Mouse (Mus musculus): Measurements from ENCODE around the gene Mthfs.

Gene Mthfs

DNA sequence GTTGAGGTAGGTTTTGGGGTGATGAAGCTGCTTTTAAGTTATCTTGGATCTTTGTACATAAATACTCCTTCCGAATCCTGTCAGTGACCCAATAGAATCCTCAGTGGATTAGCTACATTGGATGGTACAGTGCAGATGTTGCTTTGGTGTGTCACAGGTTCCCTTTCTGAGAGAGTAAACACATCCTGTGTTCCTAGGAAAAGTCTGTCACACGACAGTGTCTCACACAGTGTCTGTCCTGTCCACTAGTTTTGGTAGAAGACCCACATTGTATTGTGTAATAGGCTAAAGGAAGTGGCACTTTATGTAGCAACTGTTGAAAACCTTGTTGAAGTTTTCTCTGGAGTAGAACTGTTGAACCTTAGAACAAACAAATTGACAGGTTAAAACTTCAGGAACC is 42.9 kb downstream of the Mthfs start:
- no peak for DNase-seq (ENCODE audit: low spot score)

DNA sequence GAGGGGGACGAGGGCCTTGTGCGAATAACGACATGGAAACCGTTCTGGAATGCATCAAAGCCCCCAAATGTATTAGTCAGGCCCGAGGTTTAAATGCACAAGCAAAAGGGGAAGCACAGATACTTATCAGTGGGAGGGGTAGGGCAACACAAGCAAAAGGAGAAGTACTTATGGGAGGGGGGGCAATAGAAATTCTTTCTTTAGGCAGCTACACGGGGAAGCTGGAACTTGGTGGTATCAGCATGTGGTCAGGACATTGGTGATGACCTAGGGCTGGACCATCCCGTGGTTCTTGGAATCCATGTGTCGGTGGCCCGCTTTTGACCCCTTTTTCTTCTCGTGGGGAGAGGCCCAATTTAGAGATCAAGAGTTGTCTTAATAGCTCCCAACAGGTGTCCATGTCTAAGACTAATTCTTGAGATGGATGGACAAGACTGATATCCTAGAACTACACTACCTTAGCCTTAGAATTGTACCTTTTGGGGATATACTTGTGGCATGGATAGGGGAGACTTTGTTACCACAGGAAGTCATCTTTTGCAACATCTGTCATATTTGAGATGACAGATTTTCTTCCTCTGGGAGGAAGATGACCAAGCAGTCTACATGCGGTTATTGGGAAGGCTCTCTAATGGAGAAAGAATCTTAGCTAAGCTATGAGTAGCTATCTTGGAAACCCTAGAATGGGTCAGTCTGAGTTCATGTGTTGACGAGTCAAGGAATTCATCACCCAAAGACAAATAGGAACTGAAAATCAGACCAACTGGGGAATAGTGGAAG is 46.3 kb downstream of the Mthfs start:
- no peak for DNase-seq (ENCODE audit: low spot score)

DNA sequence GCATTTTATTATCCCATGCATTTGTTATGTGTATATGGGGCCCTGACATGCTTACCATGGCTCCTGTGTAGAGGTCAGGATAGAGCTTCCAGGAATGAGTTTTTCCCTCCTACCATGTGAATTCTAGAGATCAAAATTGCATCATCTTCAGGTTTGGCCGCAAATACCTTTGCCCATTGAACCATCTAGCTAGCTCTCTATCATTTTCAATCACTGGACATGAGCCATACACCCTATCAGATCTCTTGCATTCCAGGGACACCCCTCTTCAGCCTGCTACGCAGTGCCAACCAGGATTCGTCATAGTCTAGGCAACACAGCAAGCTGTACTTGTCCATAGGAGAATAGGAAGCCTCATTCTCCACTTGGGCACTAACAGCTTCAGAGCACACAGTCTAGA is 53.5 kb downstream of the Mthfs start:
- no peak for DNase-seq (ENCODE audit: low spot score)

DNA sequence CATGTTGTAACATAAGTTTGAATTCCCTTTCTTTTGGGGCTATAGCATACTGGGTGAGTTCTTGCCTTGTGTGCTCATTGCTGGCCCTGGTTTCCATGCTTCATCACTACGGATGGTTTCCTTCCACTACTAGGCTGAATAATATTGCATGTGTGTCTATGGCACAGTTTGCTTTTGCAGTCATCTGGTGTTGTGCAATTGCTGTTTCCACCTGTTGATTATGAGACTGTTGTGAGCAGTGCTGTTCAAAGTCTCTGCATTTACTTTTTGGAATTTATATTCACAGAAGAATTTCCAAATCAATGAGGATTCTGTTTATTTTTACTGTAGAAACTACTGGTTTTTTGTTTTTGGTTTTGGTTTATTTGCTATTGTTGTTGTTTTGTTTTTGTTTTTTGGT is 54.1 kb downstream of the Mthfs start:
- no peak for DNase-seq (ENCODE audit: low spot score)

DNA sequence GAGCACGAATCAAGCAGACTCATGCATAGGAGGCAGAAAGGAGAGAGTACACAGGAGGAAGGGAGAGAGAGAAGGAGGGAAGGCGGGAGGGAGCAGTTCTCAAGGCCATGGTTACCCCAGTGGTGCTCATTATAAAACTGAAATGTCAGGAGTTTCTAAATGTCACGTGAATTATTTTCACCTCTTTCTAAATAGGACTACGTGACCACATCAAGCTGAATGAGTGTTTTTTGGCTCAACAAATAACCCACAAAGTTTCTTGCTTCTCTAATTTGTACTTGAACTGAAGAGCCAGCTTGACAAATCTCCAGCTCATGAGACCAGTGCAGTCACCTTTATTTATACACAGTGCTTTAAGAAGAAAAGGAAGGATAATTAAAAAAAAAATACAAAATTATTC is 56.6 kb downstream of the Mthfs start:
- DNase-seq (ENCODE audit: low spot score), result no peak

DNA sequence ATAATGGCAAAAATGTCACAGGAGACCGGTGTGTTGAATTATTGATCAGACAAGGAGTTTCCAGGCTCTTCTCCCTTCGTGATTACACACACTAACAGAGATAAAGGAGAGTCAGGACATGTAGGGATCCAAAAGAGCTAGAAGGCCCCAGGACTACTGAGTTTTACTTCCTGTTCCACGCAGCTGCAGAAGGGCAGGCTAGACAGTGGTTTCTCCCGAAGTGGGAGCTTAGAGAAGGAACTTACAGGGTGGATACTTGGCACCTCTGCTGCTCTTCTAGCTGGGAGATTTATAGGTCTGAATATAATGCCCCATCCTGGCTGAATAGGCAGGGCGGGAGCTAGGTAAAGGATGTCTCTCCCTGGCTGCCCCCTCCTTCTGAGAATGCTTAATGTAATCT is 57.1 kb downstream of the Mthfs start:
- no peak for DNase-seq (ENCODE audit: low spot score)

DNA sequence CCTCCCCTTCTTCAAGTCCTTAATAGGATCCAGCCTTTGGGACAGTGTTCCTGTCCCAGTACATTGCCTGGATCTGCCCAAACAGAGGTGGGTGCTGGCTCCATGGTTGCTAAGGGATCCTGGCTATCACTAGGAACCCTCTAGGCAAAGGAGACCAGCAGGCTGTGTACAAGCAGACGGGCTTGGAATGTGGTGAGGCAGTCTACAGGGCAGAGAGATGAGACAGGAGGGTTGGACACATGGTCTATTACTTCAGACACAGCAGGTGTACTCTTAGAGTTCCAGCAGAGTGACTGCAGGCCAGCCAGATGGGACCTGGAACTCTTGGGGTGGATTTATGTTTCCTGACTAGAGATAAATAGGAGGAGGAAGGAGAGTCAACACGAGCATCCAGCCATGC is 59.9 kb downstream of the Mthfs start:
- no peak for DNase-seq (ENCODE audit: low spot score)

DNA sequence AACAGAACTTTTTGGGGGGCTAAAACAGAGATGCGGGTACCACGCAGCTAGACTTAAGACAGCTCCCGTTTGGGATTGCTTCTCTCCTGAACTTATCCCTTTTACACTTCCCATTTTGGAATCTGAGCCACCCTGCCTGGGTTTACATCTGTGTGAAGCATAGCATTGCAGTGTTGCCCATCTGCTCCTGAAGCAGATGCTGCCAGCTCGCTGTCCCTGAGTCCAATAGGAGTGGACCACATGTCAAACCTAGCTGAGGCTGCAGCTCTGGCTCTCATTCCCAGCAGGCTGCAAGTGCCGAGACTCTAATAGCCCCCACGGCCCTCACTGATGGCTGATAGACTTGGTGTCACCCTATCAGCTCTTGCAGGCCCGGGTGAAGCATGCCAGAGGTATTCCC is 63.3 kb downstream of the Mthfs start:
- DNase-seq (ENCODE audit: low spot score), result no peak

DNA sequence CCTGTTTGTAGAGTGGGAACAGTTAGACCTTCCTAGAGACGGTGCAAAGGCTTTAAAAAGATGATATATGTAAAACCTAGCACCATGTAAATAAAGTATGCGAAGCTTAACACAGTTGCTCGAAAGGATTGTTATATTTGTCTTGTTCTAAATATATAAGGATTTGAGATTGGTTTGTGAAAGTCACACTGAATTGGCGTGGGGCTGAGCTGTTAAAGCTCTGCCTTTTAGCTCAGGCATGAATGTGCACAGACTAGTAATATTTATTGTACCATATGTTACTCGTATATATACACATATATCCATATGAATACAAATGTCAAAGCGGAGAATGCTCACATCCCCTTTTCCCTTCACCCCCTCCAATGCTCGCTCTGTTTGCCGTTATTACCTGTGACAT is 67.7 kb downstream of the Mthfs start:
- no peak for DNase-seq (ENCODE audit: low spot score)

DNA sequence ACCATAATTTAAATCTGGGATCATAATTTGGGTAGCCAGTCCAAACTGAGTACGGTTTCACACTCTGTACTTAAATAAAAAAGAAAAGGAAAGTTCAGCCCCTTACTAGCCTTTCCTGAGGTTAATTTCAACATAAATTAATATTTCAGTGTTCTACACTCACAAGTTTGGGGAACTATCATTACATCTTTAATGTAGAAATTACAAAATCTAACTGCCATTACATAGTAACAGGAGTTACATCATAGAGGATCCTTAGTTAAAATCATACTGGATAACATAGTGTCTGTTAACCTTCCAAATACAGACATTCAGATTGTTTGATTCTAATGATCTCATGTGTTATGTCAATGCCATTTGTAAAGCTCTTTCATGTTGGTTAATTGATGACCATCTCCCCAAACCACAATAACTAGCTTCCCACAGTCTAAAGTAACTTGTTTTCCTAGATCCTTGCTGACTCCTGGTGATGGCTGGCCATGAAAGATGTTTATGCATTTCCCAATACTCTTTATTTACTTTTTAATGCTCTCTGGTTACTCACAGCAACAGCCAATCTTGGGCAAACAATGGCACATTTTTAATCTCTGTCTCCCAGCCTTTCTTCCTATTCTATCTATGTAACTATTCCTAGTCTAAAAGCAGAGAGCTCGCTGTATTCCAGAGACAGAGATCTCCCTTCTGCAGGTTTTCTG is 72.0 kb downstream of the Mthfs start:
- no peak for DNase-seq (ENCODE audit: low spot score)

DNA sequence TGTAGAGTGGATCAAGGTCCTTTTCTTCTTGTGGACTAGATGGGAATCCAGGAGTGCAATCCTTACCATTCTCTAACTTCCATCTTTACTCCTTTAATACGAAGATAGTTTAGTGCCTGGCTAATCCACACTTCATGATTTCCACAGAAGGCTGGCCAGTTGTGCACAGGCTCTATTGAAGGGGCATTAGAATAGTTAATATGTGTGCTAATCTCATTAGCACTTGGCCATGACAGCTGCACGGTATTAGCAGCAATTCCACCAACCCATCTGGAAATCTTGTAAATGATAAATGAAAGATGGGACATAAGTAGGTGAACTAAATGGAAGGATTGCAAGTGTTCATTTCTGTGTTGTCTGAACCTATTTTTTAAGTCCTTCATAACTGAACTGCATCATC is 77.6 kb downstream of the Mthfs start:
- no peak for DNase-seq (ENCODE audit: low spot score)

DNA sequence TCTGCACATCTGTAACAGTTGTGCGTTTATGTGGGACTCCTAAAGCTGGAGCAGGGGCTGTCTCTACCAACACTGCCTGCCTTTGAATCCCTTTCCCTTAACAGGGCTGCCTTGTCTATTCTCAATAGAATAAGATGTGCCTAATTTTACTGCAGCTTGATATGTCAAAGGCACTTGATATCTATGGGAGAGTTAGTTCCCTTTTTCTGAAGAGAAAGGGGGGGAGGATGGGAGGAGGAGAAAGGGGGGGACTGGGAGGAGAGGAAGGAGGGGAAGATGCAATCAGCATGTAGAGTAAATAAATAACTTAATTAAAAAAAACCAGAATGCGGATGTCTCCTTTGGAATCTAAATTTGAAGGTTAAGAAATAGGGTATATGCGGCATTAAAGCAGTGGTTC is 82.9 kb downstream of the Mthfs start:
- DNase-seq (ENCODE audit: low spot score), result no peak

DNA sequence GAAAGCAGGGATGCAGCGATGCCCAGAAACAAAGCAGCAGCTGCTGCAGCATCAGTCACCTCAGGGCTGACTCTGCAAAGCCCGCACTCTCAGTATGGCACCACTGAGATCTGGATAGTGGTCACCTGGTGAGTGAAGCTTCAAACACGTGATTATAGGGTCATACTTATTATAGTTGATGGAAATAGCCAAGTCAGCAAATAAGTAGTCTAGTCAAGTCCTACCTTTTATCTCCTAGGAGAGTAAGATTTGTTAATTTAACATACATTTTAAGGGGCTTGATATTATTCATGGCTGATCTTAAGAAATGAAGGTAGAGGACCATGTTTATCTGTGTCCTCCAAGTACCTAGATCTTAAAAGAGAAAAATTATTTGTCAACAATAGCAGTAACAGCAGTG is 83.6 kb downstream of the Mthfs start:
- DNase-seq (ENCODE audit: low spot score), result no peak

DNA sequence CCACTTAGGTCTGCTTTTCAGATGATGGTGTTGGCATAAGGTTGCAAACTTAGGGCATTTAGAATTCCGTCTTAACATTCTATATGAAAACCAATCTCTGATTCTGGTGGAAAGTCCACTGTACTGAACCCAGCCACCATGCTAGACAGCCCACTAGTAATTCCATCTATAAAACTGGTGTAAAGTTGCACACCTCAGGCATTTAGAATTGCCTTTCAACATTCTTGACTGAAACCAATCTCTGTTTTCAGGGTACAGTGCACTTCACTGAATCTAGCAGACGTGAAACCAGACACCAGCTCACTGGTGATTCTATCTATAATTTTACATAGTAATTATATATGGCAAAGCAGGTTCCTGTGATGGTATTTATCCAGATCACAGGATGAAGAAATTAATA is 95.2 kb downstream of the Mthfs start:
- DNase-seq (ENCODE audit: low spot score), result no peak

DNA sequence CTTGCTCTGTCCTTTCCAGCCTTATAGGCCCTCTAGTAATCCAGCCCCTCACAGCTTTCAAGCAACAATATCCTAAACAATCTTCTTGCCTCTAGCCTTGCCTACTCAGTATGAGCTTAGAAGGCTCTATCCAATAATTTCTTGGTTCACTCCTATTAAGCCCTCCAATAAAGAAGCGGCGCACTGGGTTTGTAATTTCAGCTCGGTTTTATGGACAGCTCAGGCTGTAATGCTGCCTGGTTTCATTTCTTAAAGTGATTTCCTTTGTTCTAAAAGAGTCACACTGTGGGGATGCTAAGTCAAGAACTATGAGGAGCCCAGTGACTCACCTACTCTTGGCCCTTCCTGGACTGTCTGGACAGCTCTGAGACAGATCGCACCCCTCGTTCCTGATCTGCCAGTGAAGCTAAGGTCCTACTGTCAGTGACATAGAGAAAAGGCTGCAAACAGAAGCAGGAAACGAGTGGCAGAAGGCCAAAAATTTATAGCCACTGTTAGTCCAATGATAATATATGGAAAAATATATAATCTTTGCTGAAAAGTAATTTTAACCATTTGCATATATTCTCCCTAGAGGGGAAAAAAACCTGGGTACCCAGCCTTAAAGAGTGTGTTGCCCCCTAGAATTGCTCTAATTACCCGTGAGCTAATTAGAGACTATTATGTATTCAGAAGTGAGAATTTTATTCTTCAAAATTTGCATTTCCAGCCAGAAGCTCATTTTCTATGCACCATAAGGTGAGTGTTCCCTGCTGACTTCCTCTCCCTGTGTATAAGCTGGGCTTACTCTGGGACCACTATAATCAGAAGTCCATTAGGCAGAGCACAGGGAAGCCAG is 98.1 kb downstream of the Mthfs start:
- no peak for DNase-seq (ENCODE audit: low spot score)

DNA sequence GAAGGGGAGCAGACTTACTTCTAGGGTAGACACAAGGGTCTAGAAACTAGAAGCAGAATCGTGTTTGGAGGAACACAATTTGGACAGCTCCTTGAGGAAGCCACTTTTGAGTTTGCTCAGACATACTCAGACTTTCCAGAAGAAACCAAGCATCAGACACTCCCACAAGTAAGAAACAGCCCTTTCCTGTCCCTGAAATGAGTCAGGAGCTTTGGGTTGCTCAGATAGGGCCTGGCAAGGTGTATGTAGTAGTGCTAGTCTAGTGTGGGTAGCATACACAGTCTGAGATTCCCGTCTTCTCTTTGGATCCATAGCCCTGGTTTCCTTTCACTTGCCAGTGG is 98.7 kb downstream of the Mthfs start:
- no peak for DNase-seq (ENCODE audit: low spot score)

DNA sequence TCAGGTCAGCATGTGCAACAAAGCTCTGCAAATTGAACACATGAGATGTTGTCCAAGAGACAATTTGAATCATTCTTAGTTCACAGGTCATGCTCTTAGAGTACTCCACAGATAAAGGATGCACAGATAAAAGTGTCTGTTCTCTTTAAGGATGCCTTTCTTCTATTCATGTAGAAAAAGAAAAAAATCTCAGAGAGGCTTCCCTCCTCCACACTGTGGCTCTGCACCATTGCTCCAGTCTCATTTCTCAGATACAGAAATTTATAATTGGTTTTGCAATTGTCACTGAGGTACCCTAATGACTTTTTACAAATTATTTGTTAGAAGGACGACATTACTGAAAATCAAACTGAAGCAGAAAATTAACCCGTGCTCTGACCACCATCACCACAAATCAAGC is 101.2 kb downstream of the Mthfs start:
- no peak for DNase-seq (ENCODE audit: low spot score)

DNA sequence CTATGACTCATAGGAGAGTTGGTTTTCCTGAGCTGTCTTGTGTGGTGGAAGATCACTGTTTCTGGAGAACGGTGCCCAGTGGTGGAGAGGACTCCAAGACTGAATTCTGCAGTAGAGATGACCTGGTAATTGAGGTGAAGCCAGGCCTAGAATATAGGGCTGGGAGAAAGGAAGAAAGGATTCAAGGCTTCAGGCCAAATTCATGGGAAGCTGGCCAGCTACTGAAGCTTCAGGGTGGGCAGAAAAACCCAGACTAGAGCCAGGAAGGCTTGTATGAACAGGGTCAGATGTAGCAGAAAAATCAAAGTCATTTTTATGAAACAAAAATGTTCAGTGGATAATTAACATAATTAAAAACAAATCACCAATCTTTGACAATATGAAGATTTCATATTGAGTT is 163.3 kb downstream of the Mthfs start:
- DNase-seq (ENCODE audit: low spot score), result no peak

DNA sequence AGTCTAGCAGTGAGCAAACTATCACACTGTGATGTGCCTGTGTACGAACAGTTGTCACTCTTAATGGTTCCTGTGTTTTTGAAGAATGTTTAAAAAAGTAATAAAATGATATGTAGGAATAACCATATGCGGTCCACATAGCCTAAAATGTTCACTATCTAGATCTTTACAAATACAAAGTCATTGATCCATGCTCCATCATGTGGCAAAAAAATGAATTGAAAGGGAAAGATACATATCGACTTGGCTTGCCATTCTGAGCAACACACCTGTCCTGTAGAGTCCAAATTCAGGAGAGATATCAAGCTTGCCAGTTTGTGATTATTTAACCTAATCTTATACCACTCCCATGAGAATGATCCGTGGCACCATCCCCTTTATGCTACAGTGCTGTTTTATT is 164.2 kb downstream of the Mthfs start:
- DNase-seq (ENCODE audit: low spot score), result no peak

DNA sequence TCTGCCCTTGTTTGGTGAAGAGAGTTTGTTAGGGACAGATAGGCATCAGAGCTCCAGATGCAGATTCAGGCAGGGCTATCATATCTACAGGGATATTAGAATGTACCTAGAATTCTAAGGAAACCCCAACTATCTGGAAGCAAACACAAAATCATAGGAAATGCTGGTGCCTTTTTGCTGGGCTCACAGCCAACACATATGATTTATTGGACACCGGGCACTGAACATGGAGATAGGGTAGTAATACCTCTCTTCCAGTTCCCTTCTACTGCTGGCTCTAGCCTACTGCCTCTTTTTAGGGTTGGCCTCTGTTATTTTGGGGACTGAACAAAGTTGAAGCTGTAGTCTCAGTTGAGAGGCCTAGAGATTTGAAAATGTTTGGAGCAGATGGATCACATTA is 192.6 kb downstream of the Mthfs start:
- no peak for DNase-seq (ENCODE audit: low spot score)
